Mouse (Mus musculus): ENCODE results near the gene Lifr. TPM values are rescaled to one million over a fixed set of nuclear protein-coding genes. Genes with fewer than 3 reads are reported as not detected.

Lifr gene
- polyA plus RNA-seq, 1 experiment from 2014 or later = 19.8 TPM

DNA sequence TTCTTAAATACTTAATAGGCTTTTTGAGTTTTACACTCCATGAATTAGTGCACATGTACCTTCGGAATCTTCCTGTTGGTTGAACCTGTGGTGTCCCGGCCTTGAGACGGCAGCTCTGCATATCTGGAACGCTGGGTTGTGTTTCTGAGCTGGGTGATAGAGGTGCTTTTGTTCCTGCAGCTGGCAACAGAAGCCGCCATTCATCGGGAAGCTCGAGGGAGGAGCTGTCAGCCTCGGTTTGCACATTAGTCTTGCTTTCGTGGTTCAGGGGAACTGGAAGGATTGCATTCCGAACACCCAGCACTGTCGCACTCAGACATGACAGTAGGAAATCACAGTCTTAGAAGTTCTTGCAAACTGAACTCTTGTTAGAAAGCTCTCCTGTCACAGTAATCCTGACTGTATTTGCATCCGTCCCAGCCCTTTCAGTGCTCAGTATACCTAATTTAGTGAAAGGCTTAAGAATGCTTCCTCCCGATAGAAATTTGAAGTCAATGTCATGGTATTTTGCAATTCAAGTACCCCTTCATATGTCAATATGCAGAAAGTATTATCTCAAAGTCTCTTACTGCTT lies 103.8 kb downstream of the Lifr start:
- ATAC-seq (replicated peaks; ENCODE audit: insufficient number of reproducible peaks, low FRiP score, low TSS enrichment, low read depth) = 0 out of 2 replicates have a peak, but pooled peaks have one; percentile 58
- Histone ChIP-seq H3K9ac (replicated peaks; ENCODE audit: low read length) (no peak overlapping the region; the same call in 1 of the 2 replicates), H3K27me3 (ENCODE audit: control insufficient read depth, insufficient read depth, low read length) (no peaks in the 10 kb centered on the region), H3K4me1 (ENCODE audit: control insufficient read depth, insufficient read depth, low read length) (peaks cover 6% of the 10 kb centered on the region), H3K4me2 (ENCODE audit: low read depth, low read length) (no peak overlapping the region), H3K36me3 (replicated peaks; ENCODE audit: control insufficient read depth, insufficient read depth, low read depth, low read length) (no peaks in the 10 kb centered on the region), H3K27ac (replicated peaks; ENCODE audit: low read depth, low read length) (no peak overlapping the region; the same call in 1 of the 2 replicates), H3K4me3 (ENCODE audit: low read depth, low read length) (no peak overlapping the region), H3K9me3 (replicated peaks; ENCODE audit: control insufficient read depth, low read length) (no peaks in the 10 kb centered on the region)
- 11% methylated on average over 13 of the region's 13 CpGs for WGBS
- peak; percentile 58 for DNase-seq (ENCODE audit: low spot score)

DNA sequence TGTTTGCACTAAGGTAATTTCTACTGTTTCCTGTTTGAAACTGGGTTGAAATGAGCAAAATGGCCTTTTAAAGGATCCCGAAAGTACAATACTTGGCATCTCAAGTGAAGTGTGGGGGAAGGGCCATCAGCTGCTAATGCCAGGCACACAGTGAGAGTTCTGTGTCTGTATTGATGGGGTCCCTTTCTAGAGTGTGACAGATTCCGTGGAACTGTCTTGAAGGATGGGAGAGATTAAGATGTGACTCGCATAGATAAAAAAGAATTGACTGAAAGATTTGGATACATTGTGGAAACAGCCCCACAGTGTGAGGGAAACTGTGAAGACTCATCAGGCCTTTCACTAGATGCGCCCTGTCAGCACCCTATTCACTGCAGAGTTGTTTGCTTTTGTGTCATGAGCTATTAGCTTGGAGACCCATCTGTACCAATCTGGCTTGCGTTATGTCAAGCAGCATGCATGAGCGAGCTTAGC lies 104.4 kb downstream of the Lifr start:
- peak; percentile 51; the same call in 1 of the 2 replicates for ATAC-seq (replicated peaks; ENCODE audit: insufficient number of reproducible peaks, low FRiP score, low TSS enrichment, low read depth)
- peak; percentile 52 for DNase-seq (ENCODE audit: low spot score)
- peaks cover 9% of the 10 kb centered on the region for H3K4me1 ChIP-seq (ENCODE audit: control insufficient read depth, insufficient read depth, low read length)
- no peak overlapping the region for H3K9ac ChIP-seq (replicated peaks; ENCODE audit: low read length)
- H3K27ac ChIP-seq (replicated peaks; ENCODE audit: low read depth, low read length) = no peak overlapping the region; the same call in 1 of the 2 replicates
- H3K4me3 ChIP-seq (ENCODE audit: low read depth, low read length) = no peak overlapping the region
- no peak overlapping the region for H3K4me2 ChIP-seq (ENCODE audit: low read depth, low read length)
- H3K9me3 ChIP-seq (replicated peaks; ENCODE audit: control insufficient read depth, low read length) = no peaks in the 10 kb centered on the region
- WGBS = 29% methylated on average over 6 of the region's 6 CpGs
- no peaks in the 10 kb centered on the region for H3K36me3 ChIP-seq (replicated peaks; ENCODE audit: control insufficient read depth, insufficient read depth, low read depth, low read length)
- H3K27me3 ChIP-seq (ENCODE audit: control insufficient read depth, insufficient read depth, low read length) = no peaks in the 10 kb centered on the region

DNA sequence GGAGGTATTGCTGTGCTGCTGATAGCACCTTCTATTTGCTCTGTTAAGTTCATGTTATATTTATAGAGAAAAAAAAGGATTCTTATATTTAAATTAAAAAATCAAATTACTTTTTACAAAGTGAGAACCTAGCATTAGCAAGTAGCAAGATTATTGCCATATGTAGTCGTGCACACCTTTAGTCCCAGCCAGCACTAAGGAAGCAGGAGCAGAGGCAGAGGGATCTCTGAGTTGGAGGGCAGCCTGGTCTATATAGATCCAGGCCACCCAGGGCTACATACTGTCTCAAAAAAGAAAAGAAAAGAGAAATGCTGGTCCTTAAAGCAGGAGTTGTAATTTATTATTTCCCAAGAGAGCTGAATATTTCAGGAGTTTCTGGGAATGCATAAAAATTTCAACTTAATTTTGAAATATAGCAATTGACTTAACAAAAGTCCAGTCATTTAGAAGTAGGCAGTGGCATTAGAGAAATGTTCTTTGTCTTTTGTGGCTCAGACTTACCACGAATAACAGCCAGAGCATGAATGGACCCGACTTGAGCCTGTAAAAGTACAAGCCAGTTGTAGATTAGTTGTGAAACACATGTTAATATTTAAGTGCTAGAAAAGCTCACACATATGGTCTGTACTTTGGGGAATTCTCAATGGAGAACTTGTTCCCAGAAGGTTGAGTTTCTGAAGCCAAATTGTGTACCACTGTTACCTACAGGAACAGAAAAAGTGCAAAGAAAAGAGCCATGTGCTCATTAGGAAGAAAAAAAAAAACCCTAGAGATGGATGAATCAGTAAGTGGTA lies 107.4 kb downstream of the Lifr start:
- H3K9me3 ChIP-seq (replicated peaks; ENCODE audit: control insufficient read depth, low read length) = no peaks in the 10 kb centered on the region
- WGBS = 36% methylated on average over 3 of the region's 3 CpGs
- no peak overlapping the region for H3K27ac ChIP-seq (replicated peaks; ENCODE audit: low read depth, low read length)
- H3K4me3 ChIP-seq (ENCODE audit: low read depth, low read length) = no peak overlapping the region
- DNase-seq (ENCODE audit: low spot score) (no peak), ATAC-seq (replicated peaks; ENCODE audit: insufficient number of reproducible peaks, low FRiP score, low TSS enrichment, low read depth) (no peak)
- H3K4me1 ChIP-seq (ENCODE audit: control insufficient read depth, insufficient read depth, low read length) = peaks cover 11% of the 10 kb centered on the region
- no peak overlapping the region for H3K9ac ChIP-seq (replicated peaks; ENCODE audit: low read length)
- no peak overlapping the region for H3K4me2 ChIP-seq (ENCODE audit: low read depth, low read length)
- H3K36me3 ChIP-seq (replicated peaks; ENCODE audit: control insufficient read depth, insufficient read depth, low read depth, low read length) = no peaks in the 10 kb centered on the region
- no peaks in the 10 kb centered on the region for H3K27me3 ChIP-seq (ENCODE audit: control insufficient read depth, insufficient read depth, low read length)

DNA sequence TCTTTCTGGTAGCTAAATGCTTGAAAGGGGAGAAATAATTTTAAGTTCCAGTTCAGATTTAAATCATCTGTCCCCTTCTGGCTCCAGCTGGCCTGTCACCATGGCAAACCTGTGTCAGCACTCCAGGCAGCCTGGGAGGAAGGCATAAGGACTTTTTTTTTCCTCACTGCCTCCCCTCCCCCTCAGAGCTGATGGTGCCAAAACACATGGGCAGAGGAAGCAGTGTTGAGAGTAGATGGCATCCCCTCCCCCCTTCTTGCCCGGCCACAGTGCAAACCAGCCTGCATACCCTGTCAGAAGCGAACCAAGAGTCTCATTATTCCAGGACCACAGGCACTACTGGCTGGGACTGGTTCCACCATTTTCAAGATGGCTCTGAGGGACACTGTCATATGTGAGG lies 108.4 kb downstream of the Lifr start:
- Histone ChIP-seq H3K36me3 (replicated peaks; ENCODE audit: control insufficient read depth, insufficient read depth, low read depth, low read length) (no peaks in the 10 kb centered on the region), H3K4me1 (ENCODE audit: control insufficient read depth, insufficient read depth, low read length) (peaks cover 11% of the 10 kb centered on the region), H3K27me3 (ENCODE audit: control insufficient read depth, insufficient read depth, low read length) (no peaks in the 10 kb centered on the region), H3K9ac (replicated peaks; ENCODE audit: low read length) (no peak overlapping the region), H3K4me2 (ENCODE audit: low read depth, low read length) (no peak overlapping the region), H3K4me3 (ENCODE audit: low read depth, low read length) (no peak overlapping the region), H3K9me3 (replicated peaks; ENCODE audit: control insufficient read depth, low read length) (no peaks in the 10 kb centered on the region), H3K27ac (replicated peaks; ENCODE audit: low read depth, low read length) (no peak overlapping the region)
- 41% methylated on average over 2 of the region's 2 CpGs for WGBS
- ATAC-seq (replicated peaks; ENCODE audit: insufficient number of reproducible peaks, low FRiP score, low TSS enrichment, low read depth) (no peak), DNase-seq (ENCODE audit: low spot score) (no peak)

DNA sequence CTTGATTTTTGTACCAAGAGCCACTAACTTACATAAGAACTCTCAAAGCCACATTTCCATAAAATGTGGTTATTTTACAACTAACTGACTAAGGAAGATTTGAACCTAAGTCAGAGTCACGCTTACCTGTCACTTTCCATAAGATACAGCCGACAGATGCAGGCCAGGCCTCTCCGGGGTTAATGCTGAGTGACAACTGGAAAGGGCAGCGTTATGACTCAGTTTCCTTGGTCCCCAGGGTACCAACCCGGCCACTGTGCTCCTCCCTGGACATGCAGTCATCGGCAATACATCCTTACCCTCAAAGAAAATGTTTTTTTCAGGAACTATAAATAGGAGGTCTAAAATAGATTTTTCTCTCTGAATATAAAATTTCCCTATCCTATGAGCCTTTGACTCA lies 109.9 kb downstream of the Lifr start:
- H3K9me3 ChIP-seq (replicated peaks; ENCODE audit: control insufficient read depth, low read length) = no peaks in the 10 kb centered on the region
- H3K4me3 ChIP-seq (ENCODE audit: low read depth, low read length) = no peak overlapping the region
- no peak overlapping the region for H3K27ac ChIP-seq (replicated peaks; ENCODE audit: low read depth, low read length)
- no peak for DNase-seq (ENCODE audit: low spot score)
- no peak for ATAC-seq (replicated peaks; ENCODE audit: insufficient number of reproducible peaks, low FRiP score, low TSS enrichment, low read depth)
- H3K9ac ChIP-seq (replicated peaks; ENCODE audit: low read length) = no peak overlapping the region
- no peaks in the 10 kb centered on the region for H3K27me3 ChIP-seq (ENCODE audit: control insufficient read depth, insufficient read depth, low read length)
- H3K4me1 ChIP-seq (ENCODE audit: control insufficient read depth, insufficient read depth, low read length) = peaks cover 9% of the 10 kb centered on the region
- no peak overlapping the region for H3K4me2 ChIP-seq (ENCODE audit: low read depth, low read length)
- 47% methylated on average over 6 of the region's 6 CpGs for WGBS
- H3K36me3 ChIP-seq (replicated peaks; ENCODE audit: control insufficient read depth, insufficient read depth, low read depth, low read length) = no peaks in the 10 kb centered on the region

DNA sequence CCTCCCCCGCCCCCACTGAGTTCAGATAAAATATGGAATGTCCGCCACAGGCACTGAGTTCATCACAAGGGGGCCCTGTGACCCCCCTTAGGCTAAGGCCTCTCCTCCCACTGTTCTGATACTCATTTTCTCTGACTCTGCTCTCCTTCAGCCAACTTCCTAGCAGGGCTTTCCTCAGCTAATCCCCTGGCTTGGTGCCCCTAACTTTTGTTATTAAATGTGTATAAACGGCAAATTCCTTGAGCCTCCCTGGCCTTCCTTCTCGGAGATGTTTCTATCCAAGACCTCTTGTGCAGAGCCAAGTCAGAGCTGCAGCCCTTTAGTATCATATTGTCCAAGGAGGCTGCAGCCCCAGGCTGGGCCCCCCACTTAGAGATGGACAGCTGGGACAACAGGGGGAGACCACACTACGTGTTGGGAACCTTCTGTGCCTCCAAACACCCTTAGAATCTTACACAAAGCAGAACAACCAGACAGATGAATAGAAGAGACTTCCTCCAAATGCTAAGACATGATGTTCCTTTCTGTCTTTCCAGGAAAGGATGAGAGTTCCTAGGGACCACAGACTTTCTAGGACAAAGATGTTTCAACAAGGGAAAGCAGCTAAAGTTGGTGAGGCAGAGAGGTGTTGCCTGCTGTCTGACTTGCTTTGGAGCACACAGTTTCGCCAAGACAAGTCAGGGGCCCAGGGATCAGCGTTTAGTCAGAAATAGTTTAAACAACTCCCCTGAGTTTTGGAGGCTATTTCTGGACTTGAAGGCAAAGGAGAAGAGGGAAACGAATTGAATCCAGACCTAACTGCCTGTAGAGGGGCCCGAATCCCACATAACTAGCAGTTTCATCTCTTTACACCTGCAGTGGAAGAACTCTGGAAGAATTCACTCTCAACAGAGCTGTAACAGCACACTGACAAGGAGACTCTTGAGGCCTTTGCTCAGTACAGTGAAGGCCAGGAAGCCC lies 111.3 kb downstream of the Lifr start:
- DNase-seq (ENCODE audit: low spot score) (no peak), ATAC-seq (replicated peaks; ENCODE audit: insufficient number of reproducible peaks, low FRiP score, low TSS enrichment, low read depth) (no peak)
- 41% methylated on average over 9 of the region's 9 CpGs for WGBS
- peaks cover 13% of the 10 kb centered on the region for H3K4me1 ChIP-seq (ENCODE audit: control insufficient read depth, insufficient read depth, low read length)
- no peak overlapping the region for H3K9ac ChIP-seq (replicated peaks; ENCODE audit: low read length)
- no peaks in the 10 kb centered on the region for H3K36me3 ChIP-seq (replicated peaks; ENCODE audit: control insufficient read depth, insufficient read depth, low read depth, low read length)
- no peak overlapping the region for H3K27ac ChIP-seq (replicated peaks; ENCODE audit: low read depth, low read length)
- no peak overlapping the region for H3K4me2 ChIP-seq (ENCODE audit: low read depth, low read length)
- no peaks in the 10 kb centered on the region for H3K9me3 ChIP-seq (replicated peaks; ENCODE audit: control insufficient read depth, low read length)
- no peak overlapping the region for H3K4me3 ChIP-seq (ENCODE audit: low read depth, low read length)
- no peaks in the 10 kb centered on the region for H3K27me3 ChIP-seq (ENCODE audit: control insufficient read depth, insufficient read depth, low read length)

DNA sequence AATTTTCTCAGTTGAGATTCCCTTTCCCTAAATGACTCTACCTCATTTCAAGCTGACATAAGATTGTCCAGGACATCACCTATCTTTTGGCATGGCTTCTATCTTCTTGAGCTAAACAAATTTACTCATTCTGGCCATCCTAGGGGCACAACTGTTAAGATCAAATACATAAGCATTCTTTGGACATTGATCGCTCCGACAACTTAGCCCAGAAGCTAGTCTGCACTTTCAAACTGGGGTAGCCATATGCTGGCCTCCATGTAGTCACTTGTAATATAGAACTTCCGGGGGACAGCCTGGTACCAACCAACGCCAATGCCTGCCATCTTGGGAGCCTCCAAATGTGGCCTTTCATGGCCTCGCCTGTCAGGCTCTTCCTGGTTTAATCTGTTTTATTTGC lies 112.6 kb downstream of the Lifr start:
- Histone ChIP-seq H3K27me3 (ENCODE audit: control insufficient read depth, insufficient read depth, low read length) (no peaks in the 10 kb centered on the region), H3K36me3 (replicated peaks; ENCODE audit: control insufficient read depth, insufficient read depth, low read depth, low read length) (no peaks in the 10 kb centered on the region), H3K4me2 (ENCODE audit: low read depth, low read length) (no peak overlapping the region), H3K9me3 (replicated peaks; ENCODE audit: control insufficient read depth, low read length) (no peaks in the 10 kb centered on the region), H3K4me1 (ENCODE audit: control insufficient read depth, insufficient read depth, low read length) (peaks cover 13% of the 10 kb centered on the region), H3K4me3 (ENCODE audit: low read depth, low read length) (no peak overlapping the region), H3K27ac (replicated peaks; ENCODE audit: low read depth, low read length) (no peak overlapping the region), H3K9ac (replicated peaks; ENCODE audit: low read length) (no peak overlapping the region)
- DNase-seq (ENCODE audit: low spot score) (no peak), ATAC-seq (replicated peaks; ENCODE audit: insufficient number of reproducible peaks, low FRiP score, low TSS enrichment, low read depth) (no peak)
- 92% methylated on average over 5 of the region's 5 CpGs for WGBS

Measured in embryonic facial prominence, embryonic 11.5 days (tissue).